Mouse (Mus musculus) common myeloid progenitor, adult 5-6 weeks (primary cell): ENCODE results near the gene Tsfm. TPM values are rescaled to one million over a fixed set of nuclear protein-coding genes. Genes with fewer than 3 reads are reported as not detected.
"Not testable (repeated sequence)": the region's sequence is repeated elsewhere in the genome, so short reads cannot be mapped to it uniquely, and the experiment has no call there.

Experiments used
- ATAC-seq: replicated peaks from 2 replicates; pipeline ENCODE4 v1.8.0; 2016; ENCODE audit warnings: low read depth, mild to moderate bottlenecking, moderate TSS enrichment, inconsistent platforms; ENCODE audit not compliant: poor library complexity, severe bottlenecking
- total RNA-seq: library from RNA; stranded (forward); fragments of 200-1000, 187-1606 nt; gene quantifications from 2 replicates; pipeline ENCODE4 v1.2.3, GENCODE M21; 2017

Gene Tsfm
- 40.2 and 42.3 TPM in 2 replicates for total RNA-seq

- ATAC-seq = peak; percentile 94
These were observed at the start of gene Tsfm for GRCm38 (mm10) chr10:127030336-127031296. Gene Tsfm, minus strand, starts transcription at chr10:127030840.

DNA sequence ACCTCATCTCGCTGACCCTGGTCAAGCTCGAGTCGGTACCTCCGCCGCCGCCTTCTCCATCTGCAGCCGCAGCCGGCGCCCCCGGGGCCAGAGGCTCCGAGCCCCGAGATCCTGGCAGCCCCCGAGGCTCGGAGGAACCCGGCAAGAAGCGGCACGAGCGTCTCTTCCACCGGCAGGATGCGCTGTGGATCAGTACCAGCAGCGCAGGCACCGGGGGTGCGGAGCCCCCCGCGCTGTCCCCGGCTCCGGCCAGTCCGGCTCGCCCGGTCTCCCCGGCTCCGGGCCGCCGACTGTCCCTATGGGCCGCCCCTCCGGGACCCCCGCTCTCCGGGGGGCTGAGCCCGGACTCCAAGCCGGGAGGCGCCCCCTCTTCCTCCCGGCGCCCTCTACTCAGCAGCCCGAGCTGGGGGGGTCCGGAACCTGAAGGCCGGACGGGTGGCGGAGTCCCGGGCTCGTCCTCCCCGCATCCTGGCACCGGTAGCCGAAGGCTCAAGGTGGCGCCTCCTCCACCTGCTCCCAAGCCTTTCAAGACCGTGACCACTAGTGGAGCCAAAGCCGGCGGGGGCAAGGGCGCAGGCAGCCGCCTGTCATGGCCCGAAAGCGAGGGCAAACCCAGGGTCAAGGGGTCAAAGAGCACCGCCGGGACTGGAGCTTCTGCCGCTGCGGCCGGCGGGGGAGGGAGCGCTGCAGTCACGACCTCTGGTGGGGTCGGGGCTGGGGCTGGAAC is 49.2 kb upstream of the Tsfm start:
- ATAC-seq = no peak

DNA sequence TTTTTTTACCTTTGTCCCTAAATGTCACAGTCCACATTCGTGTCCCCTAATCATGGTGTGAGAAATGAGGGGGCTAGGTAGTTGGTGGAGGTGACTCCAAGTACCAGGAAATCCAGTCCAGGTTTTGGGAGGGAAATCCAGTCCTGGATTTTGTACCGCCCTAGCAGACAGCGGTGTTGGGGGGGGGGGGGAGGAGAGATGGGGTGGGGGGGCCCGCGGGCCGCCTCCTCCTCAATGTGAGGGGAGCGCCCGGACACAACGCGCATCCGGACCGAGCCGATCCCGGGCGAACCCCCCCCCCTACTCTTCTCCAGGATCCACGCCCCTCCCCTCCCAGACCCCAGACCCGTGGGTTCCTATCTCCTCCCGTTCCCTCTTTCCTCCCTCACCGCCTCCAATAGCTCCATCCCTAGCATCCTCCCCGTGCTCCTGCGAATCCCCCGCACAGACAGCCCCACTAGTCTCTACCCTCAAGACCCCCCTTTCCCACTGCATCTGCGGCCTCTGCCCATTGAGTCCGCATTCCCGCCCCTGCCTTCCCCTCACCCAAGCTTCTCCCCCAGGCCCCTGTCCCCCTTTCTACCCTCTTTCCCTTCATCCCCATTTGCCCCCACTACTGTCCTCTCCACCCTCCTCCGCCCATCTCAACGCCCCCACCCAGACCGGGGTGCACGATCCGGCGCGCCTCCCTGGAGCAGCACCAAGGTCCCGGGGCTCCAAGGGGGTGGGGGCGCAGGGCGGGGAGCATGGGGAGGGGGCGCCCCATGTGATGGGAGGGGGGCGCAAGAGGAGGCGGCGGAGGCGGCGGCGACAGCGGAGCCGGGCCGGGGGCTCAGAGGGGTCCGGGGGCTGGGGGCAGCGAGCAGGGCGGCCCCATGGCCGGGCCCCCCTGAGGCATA is 48.3 kb upstream of the Tsfm start:
- ATAC-seq = no peak

- no peak for ATAC-seq
These were observed 47.5 kb upstream of the Tsfm start for GRCm38 (mm10) chr10:127078001-127078676.

DNA sequence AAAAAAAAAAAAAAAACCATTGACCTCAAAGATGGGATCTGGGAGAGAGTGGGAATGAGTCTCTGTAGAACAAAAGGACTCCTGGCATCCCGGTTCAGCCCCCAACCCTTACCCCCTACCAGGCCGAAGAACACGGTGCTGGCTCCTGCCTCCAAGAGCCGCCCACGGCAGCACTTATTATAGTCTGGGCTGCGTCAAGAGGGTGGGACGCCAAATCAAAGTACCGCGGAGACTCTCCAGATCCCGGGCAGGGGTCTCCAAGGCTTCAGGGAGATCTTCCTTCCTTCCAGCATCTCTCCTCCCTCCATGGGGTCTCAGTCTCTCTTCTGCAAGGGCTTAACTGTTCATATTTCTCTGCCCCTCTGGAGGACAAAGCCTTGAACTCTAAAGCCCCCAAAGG is 46.9 kb upstream of the Tsfm start:
- ATAC-seq = no peak

GRCm38 (mm10) chr10:127076082-127076481 is 45.4 kb upstream of the Tsfm start:
- peak; percentile 76 for ATAC-seq

DNA sequence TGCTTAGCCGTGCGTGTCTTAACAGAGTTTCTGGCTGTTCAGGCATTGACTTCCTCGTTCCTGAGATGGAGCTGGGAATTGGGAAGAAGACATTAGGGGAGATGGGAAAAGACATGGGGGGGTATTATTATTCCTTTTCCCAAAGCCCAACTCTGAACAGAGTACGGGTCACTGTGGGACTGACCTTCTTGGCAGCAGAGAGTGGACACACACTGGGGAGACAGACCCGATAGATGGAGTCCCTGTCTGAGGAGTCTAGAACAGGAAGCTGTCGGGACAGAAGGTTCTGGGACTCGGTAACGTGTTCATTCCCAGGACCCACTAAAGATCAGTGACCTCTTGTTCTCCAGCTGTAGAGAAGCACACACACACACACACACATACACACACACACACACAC is 45.0 kb upstream of the Tsfm start:
- no peak for ATAC-seq

DNA sequence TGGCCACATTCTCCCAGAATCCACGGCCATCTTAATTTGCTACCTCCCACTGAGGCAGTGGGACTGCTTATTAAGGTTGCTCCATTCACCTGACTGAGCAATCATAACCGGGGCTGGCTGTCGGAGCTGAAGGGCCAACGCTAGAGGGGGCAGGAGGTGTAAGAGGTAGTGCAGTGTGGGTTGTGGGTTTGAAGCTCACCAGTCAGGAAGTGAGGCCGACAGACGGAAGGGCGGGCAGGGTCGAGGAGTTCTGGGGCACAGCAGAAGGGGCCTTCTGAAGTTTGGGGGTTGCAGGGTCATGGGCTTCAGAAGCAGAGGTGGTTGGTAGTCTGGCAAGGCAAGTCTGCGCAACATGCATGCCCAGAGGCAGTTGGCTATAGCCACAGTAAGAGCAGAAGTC is 44.4 kb upstream of the Tsfm start, which contains the start of gene Agap2:
Gene Agap2, plus strand, starts transcription at position 205 of the 400 bp plus-strand sequence.
- ATAC-seq = peak; percentile 80

- no peak for ATAC-seq
These were observed 43.3 kb upstream of the Tsfm start for GRCm38 (mm10) chr10:127073981-127074380.

DNA sequence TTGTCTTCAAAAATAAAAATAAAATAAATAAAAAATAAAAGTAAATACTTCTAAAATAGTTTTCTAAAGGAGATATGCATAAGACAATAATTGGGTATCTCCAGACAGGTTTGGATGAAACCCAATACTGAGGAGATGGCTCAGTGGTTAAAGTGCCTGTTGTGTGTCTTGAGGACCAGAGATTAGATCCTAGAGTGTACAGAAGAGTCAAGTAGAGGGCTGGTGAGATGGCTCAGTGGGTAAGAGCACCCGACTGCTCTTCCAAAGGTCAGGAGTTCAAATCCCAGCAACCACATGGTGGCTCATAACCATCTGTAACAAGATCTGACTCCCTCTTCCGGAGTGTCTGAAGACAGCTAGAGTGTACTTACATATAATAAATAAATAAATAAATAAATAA is 42.3 kb upstream of the Tsfm start:
- not testable (repeated sequence) for ATAC-seq

DNA sequence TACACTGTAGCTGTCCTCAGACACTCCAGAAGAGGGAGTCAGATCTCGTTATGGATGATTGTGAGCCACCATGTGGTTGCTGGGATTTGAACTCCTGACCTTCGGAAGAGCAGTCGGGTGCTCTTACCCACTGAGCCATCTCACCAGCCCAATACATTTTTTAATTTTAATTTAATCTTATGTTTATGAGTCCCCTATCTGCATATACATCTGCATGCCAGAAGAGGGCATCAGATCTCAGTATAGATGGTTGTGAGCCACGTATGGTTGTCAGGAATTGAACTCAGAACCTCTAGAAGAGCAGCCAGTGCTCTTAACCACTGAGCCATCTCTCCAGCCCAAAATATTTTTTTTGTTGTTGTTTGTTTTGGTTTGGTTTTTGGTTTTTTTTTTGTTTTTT is 41.6 kb upstream of the Tsfm start:
- ATAC-seq = not testable (repeated sequence)

- ATAC-seq = no peak
These were observed 40.6 kb upstream of the Tsfm start for GRCm38 (mm10) chr10:127071203-127071602.

- ATAC-seq = peak; percentile 85
These were observed 39.8 kb upstream of the Tsfm start, which contains the start of gene Tspan31 for GRCm38 (mm10) chr10:127070190-127071121. Gene Tspan31, minus strand, starts transcription at chr10:127070264.

- ATAC-seq = peak; percentile 13
These were observed 38.9 kb upstream of the Tsfm start for GRCm38 (mm10) chr10:127069281-127070189.

- no peak for ATAC-seq
These were observed 37.9 kb upstream of the Tsfm start for GRCm38 (mm10) chr10:127068360-127069038.

- ATAC-seq = no peak
These were observed 35.9 kb upstream of the Tsfm start for GRCm38 (mm10) chr10:127066519-127067018.

DNA sequence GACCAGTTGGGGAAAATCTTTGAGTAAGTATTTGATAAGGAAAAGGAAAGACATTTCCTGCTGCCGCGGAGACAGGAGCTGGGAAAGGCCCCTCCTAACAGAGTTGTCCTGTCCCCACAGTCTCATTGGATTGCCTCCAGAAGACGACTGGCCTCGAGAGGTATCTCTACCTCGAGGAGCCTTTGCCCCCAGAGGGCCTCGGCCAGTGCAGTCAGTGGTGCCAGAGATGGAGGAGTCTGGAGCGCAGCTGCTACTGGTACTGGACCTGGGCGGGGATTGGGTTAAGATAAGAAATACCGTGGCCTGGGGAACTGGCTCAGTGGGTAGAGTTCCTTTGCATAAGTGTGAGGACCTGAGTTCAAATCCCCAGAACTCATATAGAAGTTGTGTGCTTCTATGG is 35.3 kb upstream of the Tsfm start:
- no peak for ATAC-seq
